Mouse (Mus musculus): ENCODE measurements around the gene Cbs.

Gene Cbs

DNA sequence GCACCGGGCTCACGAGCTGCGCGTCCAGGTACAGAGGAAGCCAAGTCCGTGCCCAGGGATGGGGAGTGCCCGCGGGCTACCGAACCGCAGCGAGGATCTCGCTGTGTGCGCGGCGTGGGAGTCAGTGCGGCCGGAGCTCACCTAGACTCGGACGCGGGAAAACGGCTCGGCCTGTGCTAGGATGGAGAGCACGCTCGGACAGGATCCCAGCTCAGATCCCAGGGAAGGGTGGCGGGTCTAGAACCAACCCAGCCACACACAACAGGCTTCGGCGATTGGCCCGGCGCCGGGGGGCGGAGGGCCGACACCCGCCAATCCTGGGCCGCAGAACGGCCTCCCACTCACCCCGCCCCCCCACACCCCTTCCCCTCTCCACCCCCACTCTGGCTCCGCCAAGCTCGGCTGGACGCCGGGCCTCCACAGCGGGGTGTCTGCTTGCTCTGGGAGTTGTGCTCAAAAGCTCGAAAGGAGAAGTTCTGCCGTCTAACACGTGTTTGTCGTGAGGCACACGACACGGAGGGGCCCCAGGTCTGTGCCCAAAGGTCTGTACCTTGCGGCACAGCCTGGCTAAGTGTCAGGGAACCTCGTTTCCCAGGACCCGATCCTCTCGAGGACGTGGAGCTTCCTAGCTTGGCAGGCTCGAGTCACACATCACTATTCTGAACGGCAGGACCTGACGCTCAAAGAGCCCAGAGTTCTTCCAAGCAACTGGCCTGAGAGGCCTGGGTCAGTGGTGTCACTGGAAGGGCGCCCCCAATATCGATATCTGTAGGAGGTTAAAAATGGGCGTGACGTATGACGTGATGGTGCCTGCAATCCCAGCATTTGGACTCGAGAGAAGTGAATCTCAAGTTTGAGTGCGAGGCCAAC is at the start of gene Cbs:
Cbs (minus strand) TSS at position 297 of the 870 bp plus-strand sequence.
- DNase-seq = peak; percentile 83

DNA sequence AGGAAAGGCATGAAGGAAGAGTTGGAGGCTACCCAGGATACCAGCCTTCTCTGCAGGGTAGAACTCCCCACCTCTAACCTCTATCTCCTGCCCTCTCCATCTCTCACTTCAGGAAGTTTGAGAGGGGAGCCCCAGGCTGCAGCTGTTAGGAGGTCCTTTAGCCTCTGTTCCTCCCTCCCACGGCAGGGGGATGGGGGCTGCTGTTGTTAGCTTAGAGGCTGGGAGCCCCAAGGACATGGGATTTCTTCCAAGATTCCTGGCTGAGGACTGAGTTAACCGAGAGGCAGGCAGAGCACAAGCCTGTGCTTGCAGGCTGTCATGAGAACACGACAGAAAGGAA is 49.2 kb upstream of the Cbs start:
- peak; percentile 19 for DNase-seq

DNA sequence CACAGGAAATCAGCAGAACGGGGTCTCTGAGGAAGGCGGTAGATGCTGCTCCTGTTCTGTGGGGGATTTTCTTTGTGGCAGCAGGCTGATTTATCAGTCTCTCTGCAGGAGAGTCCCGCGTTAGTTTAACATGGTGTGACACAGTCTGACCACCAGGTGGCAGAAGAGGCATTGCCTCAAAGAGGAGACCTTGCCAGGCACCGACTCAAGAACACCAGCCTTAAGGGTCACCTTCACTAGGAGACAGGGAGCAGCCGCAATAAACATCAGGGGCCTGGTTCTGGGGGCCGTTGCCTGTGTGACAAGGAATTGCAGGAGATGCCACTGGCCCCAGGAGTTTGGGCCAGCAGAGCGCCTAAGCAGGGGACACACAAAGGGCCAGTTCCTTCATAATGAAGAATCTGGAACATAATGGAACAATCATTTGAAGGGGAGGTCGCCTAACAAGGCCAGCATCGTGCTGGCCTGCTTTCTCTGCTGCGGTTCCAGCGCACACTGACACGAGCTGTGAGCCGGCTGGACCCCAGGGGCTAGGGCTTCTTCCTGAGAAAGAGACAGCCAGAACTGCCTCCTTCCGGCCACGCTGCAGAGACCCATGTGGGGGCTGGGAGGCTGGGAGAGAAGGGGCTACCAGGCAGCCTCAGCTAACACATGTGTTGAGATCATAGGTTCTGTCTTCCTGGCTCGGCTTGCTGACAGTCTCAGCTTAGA is 48.6 kb upstream of the Cbs start:
- peak; percentile 90 for DNase-seq

DNA sequence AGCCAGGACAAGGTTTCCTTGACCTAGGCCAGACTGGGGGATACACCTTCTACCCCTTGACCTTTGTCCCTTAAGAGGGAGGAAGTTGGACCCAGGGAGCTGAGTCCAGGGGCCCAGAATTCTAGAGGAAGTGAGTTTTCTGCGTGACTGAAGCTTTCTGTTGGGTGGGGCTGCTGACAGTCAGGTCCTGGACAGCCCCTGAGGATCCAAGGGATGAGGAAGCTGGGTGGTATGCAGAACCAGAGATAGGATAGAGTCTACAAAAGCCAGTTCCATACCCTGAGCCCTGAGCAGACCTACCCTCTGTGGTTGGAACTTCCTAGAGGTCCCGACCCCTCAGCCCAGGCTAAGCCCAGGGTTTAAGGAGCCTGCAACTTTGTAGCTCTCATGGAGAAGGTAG is 43.4 kb upstream of the Cbs start:
- no peak for DNase-seq

DNA sequence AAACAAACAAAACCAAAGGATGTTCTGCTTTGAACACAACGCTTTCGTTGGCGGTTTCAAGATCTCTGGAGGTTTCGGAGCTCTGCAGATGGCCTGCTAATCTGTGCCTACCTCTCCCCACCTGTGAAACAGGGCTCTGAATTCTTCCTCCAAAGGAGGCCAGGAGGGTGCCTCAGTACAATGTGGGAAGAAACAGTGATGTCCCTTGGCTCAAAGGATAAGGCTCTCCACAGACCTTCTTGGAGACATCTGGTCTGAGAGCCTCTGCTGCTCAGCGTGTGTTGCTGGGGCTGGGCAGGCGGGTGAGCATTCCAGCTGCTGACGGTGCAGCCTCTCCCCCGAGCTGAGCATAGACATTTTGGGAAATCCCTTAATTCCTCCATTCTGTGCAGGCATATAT is 40.5 kb upstream of the Cbs start, which contains the start of gene Cryaa:
Cryaa (plus strand) TSS at position 301 of the 400 bp plus-strand sequence.
- DNase-seq = no peak

DNA sequence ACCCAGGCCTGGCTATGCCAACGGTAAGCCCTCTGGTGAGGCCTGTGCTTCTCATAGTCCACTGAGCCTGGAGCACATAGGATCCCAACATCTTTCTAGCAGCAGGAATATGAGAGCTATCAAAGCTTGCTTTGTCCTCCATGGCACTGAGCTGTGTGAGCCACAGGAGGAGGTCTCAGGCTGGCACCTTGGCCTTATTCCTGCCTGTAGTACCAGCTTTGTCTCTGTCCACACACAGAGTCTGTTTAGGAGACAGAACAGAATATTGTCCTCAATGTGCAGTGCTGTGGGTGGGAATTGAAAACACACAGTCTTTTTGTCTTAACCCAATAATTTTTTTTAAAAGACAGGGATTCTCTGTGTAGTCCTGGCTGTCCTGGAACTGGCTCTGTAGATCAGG is 37.4 kb upstream of the Cbs start:
- no peak for DNase-seq

DNA sequence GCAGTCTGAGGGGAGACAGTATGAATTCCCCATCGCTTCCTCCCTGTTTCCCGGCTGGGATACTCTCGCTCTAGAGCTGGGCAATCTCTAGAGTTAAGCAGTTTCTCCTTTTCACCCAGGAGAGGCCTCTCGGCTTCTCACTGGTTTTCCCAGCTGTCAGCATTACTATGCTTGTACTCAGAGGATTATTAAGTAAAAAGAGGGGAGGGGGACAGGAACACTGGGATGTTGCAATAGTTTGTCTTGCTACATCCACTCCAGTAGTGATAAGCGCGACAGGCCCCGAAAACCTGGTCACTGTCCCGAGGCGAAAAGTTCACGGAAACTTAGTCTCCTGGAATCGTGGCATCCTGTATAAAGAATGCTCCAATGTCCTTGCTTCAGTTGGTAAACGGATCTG is 35.2 kb upstream of the Cbs start:
- no peak for DNase-seq

DNA sequence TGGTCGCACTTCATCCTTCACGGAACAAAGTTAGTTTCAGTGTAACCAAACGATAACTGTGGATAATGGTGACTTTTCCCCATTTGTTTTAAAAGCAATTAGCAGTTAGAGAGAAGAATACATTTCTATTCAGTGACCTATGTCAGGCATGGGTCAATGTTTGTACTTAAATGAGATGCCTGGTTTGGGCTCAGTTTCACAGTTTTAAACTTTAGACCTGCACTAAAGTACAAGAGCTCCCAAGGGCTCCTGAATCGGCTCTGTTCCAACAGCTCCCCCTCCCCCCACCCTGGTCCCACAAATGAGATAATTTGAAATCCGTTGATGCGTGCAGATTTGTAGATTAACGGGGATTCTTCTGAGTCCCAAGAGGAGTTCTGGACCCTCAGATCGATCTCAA is 34.7 kb upstream of the Cbs start:
- no peak for DNase-seq

DNA sequence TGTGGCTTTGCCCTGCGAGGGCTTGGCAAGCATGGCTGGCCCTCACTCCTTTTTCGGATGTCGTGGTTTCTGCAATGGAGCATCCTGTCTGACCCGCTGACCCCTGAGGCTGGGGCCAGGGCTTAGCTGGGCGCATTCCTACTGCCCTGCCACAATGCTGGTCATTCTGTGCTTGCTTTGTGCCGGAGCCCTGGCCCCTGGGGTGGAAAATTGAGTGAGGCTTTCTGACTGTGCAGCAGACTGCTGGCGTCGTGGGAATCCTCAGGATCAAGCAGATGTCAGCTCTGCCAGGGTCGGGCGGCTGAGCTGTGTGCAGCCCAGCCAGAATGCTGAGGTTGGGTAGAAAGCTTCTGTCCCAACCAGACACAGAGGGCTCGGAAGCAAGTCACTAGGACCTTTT is 33.1 kb upstream of the Cbs start:
- no peak for DNase-seq

DNA sequence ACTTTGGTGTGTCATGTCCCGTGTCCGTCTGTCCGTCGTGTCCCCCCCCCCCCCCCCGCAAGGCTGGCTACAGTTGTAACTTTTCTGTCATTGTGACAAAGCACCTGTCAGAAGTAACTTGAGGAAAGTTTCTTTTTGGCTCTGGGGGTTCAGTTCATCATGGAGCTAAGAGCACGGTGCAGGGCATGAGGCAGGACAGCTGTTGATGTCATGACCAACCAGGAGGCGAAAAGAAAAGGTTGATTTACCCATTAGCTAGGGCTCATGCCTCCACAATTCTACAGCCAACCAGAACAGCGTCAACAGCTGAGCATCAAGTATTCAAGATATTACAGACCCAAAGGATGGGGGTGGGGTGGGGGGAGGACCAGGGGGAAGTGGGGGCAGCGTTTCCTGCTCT is 31.3 kb upstream of the Cbs start:
- DNase-seq = no peak

DNA sequence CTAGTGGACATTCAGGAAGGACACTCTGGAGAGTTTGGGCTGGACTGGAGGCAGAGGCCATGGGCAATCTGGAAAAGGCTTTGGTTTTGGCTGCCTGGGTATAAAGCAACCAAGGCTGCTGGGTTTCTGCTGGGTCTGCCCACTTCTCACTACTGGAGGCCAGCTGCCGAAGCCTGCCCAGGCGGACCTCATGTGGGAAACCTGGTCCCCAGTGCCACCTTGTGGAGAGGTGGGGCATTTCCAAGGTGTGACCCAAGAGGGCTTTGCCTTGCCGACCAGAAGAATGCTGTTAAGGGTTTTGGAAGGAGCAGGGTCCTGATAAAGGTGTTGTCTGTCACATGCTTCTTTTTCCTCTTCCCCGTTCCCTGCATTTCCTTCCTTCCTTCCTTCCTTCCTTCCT is 27.7 kb upstream of the Cbs start:
- DNase-seq = peak; percentile 88

DNA sequence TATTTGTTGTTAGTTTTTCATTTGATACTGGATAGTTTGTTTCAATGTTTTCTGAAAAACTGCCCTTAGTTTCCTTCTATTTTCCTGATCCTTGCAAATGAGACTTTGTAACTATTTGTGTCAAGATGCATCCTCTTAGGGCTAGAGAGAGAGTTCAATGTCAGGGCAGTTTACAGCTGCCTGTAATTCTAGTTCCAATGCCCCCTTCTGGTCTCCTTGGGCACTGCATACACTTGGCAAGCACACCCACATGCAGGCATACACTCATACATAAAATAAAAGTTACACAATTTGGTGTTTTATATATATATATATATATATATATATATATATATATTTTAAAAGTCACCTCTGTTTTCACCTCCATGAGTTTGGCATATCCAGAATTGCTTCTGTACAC is 25.8 kb upstream of the Cbs start:
- no peak for DNase-seq

DNA sequence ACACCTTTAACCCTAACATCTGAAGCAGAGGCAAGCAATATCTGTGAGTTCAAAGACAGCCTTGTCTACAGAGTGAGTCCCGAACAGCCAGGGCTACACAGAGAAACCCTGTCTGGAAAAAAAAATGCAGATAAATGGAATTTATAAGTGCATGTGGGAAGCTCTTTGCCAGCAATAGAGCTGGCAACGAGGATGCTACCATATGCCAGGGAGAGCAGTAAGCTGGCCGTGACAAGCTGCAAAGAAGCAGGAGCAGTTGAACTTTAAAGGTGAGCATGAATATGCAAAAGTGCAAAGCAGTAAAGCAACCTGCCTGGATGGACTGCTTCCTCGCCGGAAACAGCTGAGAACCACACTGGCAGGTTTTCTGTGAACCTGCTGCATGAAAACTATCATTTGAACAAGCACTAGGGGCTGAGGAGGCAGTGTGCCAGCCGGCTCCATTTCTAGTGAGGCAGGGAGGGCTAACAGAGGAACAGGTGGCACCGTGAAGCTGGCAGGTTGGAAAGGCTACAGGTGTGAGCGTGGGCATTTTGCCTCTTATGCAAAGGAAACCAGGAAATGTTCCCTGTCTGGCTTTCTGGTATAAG is 23.7 kb upstream of the Cbs start:
- no peak for DNase-seq

DNA sequence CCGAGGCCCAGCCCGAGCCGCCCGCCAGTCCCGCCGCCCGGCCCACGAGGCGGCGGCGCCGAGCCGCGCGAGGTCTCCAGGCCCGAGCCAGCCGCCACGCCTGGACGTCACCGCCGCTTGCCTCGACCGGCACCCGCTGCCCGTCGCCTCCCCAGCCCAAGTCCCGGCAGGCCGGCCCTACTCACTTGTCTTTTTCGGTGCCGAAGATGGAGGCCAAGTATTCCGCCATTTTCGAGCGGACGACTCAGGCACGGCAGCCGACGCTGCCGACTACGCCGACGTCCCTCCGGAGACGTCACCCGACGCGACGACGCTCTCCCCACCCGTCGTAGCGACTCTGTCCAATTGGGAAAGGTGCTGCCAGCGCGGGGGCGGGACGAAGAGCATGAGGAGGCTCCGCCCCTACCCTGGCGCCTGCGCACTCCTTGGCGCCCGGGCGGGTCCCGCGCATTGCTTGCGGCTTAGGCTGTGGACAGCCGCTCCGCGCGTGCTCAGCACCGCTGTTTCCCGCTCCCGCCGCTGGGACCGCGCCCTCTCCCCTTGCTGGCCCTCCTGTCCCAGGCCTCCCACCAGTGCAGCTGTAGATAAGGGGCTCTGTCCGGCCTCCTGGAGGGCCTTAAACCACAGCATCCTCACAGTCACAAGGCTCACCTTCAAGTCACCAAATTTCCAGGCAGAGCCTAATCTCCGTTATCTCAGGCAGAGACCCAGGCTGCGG is 21.6 kb upstream of the Cbs start, which contains the start of gene U2af1:
U2af1 (minus strand) TSS at position 425 of the 718 bp plus-strand sequence.
- peak; percentile 98 for DNase-seq

DNA sequence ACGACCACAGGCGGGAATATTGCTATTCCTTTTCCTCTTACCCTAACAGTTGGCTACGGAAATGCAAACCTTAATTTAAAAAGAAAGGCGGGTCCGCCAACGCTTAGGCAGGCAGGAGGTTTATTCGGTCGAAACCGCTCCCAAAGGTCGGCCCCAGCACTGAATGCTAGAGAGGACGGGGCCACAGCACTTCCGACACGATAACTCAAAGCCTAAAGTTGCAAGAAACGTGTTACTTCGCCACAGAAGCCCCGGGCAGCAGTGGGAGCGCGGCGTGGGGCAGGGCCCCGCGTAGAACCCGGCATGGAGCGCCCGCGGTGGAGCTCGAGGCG is 21.1 kb upstream of the Cbs start:
- peak; percentile 20 for DNase-seq

DNA sequence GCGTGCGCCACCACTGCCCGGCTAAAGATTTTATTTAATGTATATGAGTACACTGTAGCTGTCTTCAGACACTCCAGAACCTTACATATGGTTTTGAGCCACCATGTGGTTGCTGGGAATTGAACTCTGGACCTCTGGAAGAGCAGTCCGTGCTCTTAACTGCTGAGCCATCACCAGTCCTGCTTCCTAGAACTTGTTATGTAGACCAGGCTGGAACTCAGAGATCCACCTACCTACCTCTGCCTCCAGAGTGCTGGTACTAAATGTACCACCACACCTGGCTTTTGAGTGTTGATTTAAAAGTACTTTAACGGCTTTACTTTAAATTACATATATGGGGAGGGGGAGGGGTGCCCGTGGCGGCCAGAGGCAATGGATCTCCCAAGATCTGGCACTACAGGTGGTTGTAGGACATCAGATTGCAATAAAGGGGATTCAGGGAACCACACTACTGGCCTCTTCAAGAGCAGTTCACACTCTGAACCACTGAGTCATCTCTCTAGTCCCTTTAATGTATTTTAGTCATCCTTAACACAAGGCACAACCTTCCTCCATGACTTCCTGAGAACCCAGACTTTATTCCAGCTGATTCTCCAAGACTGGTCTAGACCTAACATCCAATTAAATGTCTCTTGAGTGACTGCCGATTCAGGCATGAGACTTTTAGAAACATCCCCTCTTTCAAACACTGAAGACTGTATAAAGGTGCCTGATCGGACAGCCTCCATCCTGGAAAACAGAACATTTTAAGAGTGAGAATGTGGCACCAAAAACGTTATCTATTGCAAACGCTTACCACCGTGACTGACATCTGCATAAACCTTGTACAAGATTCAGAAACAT is 20.3 kb upstream of the Cbs start:
- no peak for DNase-seq

DNA sequence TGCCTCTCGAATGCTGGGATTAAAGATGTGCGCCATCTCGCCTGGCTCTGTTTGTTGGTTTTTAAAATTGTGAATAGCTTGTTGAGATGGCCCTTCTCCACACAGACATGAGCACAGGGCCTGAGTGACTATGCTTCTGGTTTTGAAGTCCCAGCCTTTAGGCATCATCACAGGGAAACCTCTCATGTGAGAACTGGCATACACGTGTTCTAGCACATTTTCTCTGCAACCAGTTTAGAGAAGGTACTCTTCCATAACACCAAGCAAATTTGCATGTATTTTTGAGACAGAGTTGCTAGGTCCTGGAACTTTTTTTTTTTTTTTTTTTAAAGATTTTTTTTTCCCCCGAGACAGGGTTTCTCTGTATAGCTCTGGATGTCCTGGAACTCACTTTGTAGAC is 19.6 kb upstream of the Cbs start:
- DNase-seq = no peak

DNA sequence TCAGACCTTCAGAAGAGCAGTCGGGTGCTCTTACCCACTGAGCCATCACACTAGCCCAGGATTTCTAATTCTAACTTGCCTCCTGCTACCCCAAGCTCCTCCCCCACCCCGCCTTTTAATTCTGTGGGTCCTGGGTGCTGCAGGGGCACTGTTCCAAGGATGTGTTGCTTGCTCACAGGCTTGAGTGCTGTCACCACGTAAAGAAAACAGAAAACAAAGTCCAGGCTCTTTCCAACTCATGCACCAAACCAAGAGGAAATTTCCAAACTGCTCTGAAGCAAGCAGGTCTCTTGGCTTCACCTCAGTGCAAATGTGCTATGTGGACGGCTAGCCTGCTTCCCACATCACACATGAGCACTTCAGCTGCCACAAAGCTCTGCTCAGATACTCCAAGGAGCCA is 18.3 kb upstream of the Cbs start:
- DNase-seq = no peak

DNA sequence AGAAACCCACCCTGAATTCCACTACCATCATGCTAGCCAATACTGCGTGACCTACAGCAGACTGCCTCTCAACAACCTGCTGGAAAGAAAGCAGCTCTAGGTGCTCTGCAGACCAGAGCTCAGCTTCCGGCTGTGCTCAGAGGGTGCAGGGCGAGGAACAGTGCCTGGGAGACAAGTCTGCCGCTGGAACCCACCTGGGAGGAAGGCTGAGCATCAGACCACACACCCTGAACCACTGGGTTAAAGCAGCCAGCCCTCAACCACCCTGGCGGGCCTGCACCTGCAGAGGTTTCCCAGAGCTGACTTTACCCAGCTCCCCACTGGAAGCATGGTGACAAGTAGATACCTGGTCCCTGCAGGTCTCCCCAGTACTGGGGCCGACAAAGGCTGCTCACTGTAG is 16.2 kb upstream of the Cbs start:
- no peak for DNase-seq

DNA sequence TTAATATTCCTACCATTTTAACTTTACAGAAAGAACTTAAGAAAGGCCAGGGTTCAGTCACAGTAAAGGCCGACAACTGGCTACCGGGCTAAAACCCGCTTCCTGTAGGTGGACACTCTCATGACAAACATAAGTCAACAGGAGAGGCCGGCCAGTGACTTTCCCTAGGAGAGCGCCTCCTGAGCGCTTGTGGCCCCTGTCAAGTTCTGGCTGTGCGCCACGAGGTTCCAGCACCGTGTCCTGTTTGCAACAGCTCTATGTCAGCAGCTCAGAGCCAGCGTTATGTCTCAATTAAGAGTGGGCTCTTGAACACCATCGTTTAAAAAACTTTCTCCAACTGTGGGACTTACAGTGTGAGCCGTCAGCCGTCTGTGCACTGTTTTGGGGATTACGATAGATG is 15.1 kb upstream of the Cbs start:
- DNase-seq = peak; percentile 13

DNA sequence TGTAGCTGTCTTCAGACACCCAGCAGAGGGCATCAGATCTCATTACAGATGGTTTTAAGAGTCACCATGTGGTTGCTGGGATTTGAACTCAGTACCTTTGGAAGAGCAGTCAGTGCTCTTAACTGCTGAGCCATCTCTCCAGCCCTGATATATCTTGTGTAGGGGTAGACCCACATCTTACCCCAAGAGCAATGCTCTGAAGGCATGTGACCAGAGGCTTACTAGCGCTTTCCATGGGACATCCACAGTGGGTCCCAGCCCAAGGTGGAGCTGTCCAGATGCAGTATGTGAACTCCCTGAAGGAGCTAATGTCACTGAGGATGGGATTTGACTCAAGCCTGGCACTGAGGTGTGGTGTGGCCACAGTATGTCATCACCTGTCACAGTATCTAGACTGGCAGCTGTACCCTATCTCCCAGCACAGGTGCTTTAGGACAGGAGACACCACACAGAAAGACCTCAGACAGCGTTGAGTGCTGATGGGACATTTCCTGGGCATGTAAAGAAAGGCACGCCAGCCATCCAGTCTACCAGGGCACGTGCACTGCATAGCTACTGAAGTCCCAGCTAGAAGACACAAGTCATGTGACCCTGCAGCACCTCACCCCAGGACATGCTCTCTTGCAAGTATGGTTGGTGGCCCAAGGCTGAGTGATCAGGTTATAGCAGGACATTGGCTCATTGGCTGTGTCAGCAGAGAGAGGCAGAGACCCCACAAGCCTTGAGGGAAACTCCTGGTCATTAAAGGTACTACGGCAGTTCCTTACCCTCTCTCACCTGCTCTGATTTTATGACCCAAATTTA is 9.4 kb upstream of the Cbs start:
- no peak for DNase-seq

DNA sequence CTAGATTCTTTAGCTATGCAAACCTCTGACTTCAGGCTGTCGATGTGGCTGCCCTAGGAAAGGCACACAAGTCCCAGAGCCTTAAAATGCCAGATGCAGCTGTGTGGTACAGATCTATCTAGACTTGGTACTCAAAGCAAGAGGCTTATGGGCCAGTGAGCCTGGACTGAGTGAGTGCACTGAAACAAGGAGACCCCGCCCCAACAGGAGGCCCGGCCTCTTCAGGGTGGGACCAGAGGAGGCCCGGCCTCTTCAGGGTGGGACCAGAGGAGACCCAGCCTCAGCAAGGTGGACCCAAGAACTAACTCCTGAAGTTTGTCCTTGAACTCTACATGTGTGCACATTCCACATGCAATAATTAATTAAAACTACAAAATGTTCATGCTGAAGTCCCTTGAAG is 5.9 kb upstream of the Cbs start:
- DNase-seq = no peak

All from lung, postnatal 14 days (tissue).